Mouse (Mus musculus): ENCODE results near the gene Prkag3. TPM values are rescaled to one million over a fixed set of nuclear protein-coding genes. Genes with fewer than 3 reads are reported as not detected.

Prkag3 gene
- polyA plus RNA-seq, 1 experiment from 2014 or later: not detected

GRCm38 (mm10) chr1:74713859-74714730 lies 34.9 kb downstream of the Prkag3 start:
- Histone ChIP-seq H3K4me2 (peak overlapping the region; percentile 93), H3K9ac (ENCODE audit: low read depth, low read length) (peak overlapping the region; percentile 71), H3K4me1 (replicated peaks; ENCODE audit: control insufficient read depth, insufficient read depth, low read length) (no peaks in the 10 kb centered on the region), H3K27ac (ENCODE audit: low read depth, low read length) (no peak overlapping the region), H3K36me3 (ENCODE audit: control insufficient read depth, insufficient read depth, low read length) (no peaks in the 10 kb centered on the region), H3K4me3 (ENCODE audit: low read depth, low read length) (peak overlapping the region; percentile 53), H3K9me3 (ENCODE audit: control insufficient read depth, low read length) (no peaks in the 10 kb centered on the region), H3K27me3 (replicated peaks; ENCODE audit: control insufficient read depth, insufficient read depth, low read length) (no peaks in the 10 kb centered on the region)
- 28% methylated on average over 12 of the region's 12 CpGs for WGBS
- ATAC-seq (replicated peaks; ENCODE audit: low FRiP score) (peak; percentile 4; the same call in 1 of the 2 replicates), DNase-seq (ENCODE audit: low spot score) (no peak)

GRCm38 (mm10) chr1:74713099-74713858 lies 35.7 kb downstream of the Prkag3 start, which contains the start of gene Cyp27a1:
Gene Cyp27a1, plus strand, starts transcription at chr1:74713574.
- whole genome bisulfite sequencing: 4% methylated on average over 35 of the region's 35 CpGs
- DNase-seq (ENCODE audit: low spot score): peak; percentile 62

GRCm38 (mm10) chr1:74712461-74713098 lies 36.4 kb downstream of the Prkag3 start:
- H3K27ac ChIP-seq (ENCODE audit: low read depth, low read length): no peak overlapping the region
- H3K36me3 ChIP-seq (ENCODE audit: control insufficient read depth, insufficient read depth, low read length): no peaks in the 10 kb centered on the region
- peak overlapping the region; percentile 53 for H3K4me3 ChIP-seq (ENCODE audit: low read depth, low read length)
- no peak overlapping the region; the same call in 1 of the 2 replicates for H3K9ac ChIP-seq (ENCODE audit: low read depth, low read length)
- no peaks in the 10 kb centered on the region for H3K27me3 ChIP-seq (replicated peaks; ENCODE audit: control insufficient read depth, insufficient read depth, low read length)
- no peaks in the 10 kb centered on the region for H3K4me1 ChIP-seq (replicated peaks; ENCODE audit: control insufficient read depth, insufficient read depth, low read length)
- H3K9me3 ChIP-seq (ENCODE audit: control insufficient read depth, low read length): no peaks in the 10 kb centered on the region
- WGBS: 39% methylated on average over 5 of the region's 5 CpGs
- DNase-seq (ENCODE audit: low spot score) (no peak), ATAC-seq (replicated peaks; ENCODE audit: low FRiP score) (no peak)
- H3K4me2 ChIP-seq: peak overlapping the region; percentile 93

More at GRCm38 (mm10) chr1:74713099-74713858, 35.7 kb downstream of the Prkag3 start, which contains the start of gene Cyp27a1:
- H3K4me1 ChIP-seq (replicated peaks; ENCODE audit: control insufficient read depth, insufficient read depth, low read length): no peaks in the 10 kb centered on the region
- peak within 1 kb of the TSS; percentile 53 for H3K4me3 ChIP-seq (ENCODE audit: low read depth, low read length)
- H3K9ac ChIP-seq (ENCODE audit: low read depth, low read length): peak within 1 kb of the TSS; percentile 71
- no peaks in the 10 kb centered on the region for H3K36me3 ChIP-seq (ENCODE audit: control insufficient read depth, insufficient read depth, low read length)
- H3K27me3 ChIP-seq (replicated peaks; ENCODE audit: control insufficient read depth, insufficient read depth, low read length): no peaks in the 10 kb centered on the region
- H3K27ac ChIP-seq (ENCODE audit: low read depth, low read length): no peak within 1 kb of the TSS
- peak; percentile 49; the same call in 1 of the 2 replicates for ATAC-seq (replicated peaks; ENCODE audit: low FRiP score)
- H3K4me2 ChIP-seq: peak within 1 kb of the TSS; percentile 93
- H3K9me3 ChIP-seq (ENCODE audit: control insufficient read depth, low read length): no peaks in the 10 kb centered on the region

GRCm38 (mm10) chr1:74712046-74712445 lies 37.0 kb downstream of the Prkag3 start:
- no peaks in the 10 kb centered on the region for H3K9me3 ChIP-seq (ENCODE audit: control insufficient read depth, low read length)
- H3K4me2 ChIP-seq: peak overlapping the region; percentile 24; the same call in 1 of the 2 replicates

GRCm38 (mm10) chr1:74709566-74709965 lies 39.5 kb downstream of the Prkag3 start:
- Histone ChIP-seq H3K4me2 (no peak overlapping the region), H3K36me3 (ENCODE audit: control insufficient read depth, insufficient read depth, low read length) (no peaks in the 10 kb centered on the region), H3K4me3 (ENCODE audit: low read depth, low read length) (no peak overlapping the region), H3K27me3 (replicated peaks; ENCODE audit: control insufficient read depth, insufficient read depth, low read length) (no peaks in the 10 kb centered on the region), H3K9ac (ENCODE audit: low read depth, low read length) (no peak overlapping the region), H3K4me1 (replicated peaks; ENCODE audit: control insufficient read depth, insufficient read depth, low read length) (no peaks in the 10 kb centered on the region), H3K27ac (ENCODE audit: low read depth, low read length) (no peak overlapping the region), H3K9me3 (ENCODE audit: control insufficient read depth, low read length) (no peaks in the 10 kb centered on the region)
- WGBS: 40% methylated on average over 6 of the region's 6 CpGs
- no peak for ATAC-seq (replicated peaks; ENCODE audit: low FRiP score)
- no peak for DNase-seq (ENCODE audit: low spot score)

More at GRCm38 (mm10) chr1:74712046-74712445, 37.0 kb downstream of the Prkag3 start:
- Histone ChIP-seq H3K4me3 (ENCODE audit: low read depth, low read length) (no peak overlapping the region), H3K4me1 (replicated peaks; ENCODE audit: control insufficient read depth, insufficient read depth, low read length) (no peaks in the 10 kb centered on the region), H3K27ac (ENCODE audit: low read depth, low read length) (no peak overlapping the region), H3K27me3 (replicated peaks; ENCODE audit: control insufficient read depth, insufficient read depth, low read length) (no peaks in the 10 kb centered on the region), H3K36me3 (ENCODE audit: control insufficient read depth, insufficient read depth, low read length) (no peaks in the 10 kb centered on the region), H3K9ac (ENCODE audit: low read depth, low read length) (no peak overlapping the region)
- ATAC-seq (replicated peaks; ENCODE audit: low FRiP score) (no peak), DNase-seq (ENCODE audit: low spot score) (no peak)
- WGBS: 61% methylated on average over 4 of the region's 4 CpGs

- Histone ChIP-seq H3K9me3 (ENCODE audit: control insufficient read depth, low read length) (no peaks in the 10 kb centered on the region), H3K36me3 (ENCODE audit: control insufficient read depth, insufficient read depth, low read length) (peaks cover 6% of the 10 kb centered on the region; the same call in 1 of the 2 replicates), H3K27ac (ENCODE audit: low read depth, low read length) (no peak overlapping the region), H3K4me2 (no peak overlapping the region), H3K4me1 (replicated peaks; ENCODE audit: control insufficient read depth, insufficient read depth, low read length) (no peaks in the 10 kb centered on the region), H3K4me3 (ENCODE audit: low read depth, low read length) (no peak overlapping the region), H3K27me3 (replicated peaks; ENCODE audit: control insufficient read depth, insufficient read depth, low read length) (no peaks in the 10 kb centered on the region), H3K9ac (ENCODE audit: low read depth, low read length) (no peak overlapping the region)
- DNase-seq (ENCODE audit: low spot score) (no peak), ATAC-seq (replicated peaks; ENCODE audit: low FRiP score) (no peak)
- WGBS: 74% methylated on average over 5 of the region's 5 CpGs
Measured at GRCm38 (mm10) chr1:74705016-74705415, 44.0 kb downstream of the Prkag3 start.

- no peak for ATAC-seq (replicated peaks; ENCODE audit: low FRiP score)
- 88% methylated on average over 3 of the region's 3 CpGs for WGBS
Measured at GRCm38 (mm10) chr1:74704156-74704555, 44.9 kb downstream of the Prkag3 start.

GRCm38 (mm10) chr1:74702142-74702553 lies 46.9 kb downstream of the Prkag3 start:
- WGBS: 88% methylated on average over 6 of the region's 6 CpGs

More at GRCm38 (mm10) chr1:74704156-74704555, 44.9 kb downstream of the Prkag3 start:
- no peaks in the 10 kb centered on the region for H3K4me1 ChIP-seq (replicated peaks; ENCODE audit: control insufficient read depth, insufficient read depth, low read length)
- H3K36me3 ChIP-seq (ENCODE audit: control insufficient read depth, insufficient read depth, low read length): peaks cover 9% of the 10 kb centered on the region; the same call in 1 of the 2 replicates
- no peak overlapping the region for H3K27ac ChIP-seq (ENCODE audit: low read depth, low read length)
- DNase-seq (ENCODE audit: low spot score): no peak
- H3K4me2 ChIP-seq: no peak overlapping the region
- no peaks in the 10 kb centered on the region for H3K27me3 ChIP-seq (replicated peaks; ENCODE audit: control insufficient read depth, insufficient read depth, low read length)
- no peak overlapping the region for H3K9ac ChIP-seq (ENCODE audit: low read depth, low read length)
- no peak overlapping the region for H3K4me3 ChIP-seq (ENCODE audit: low read depth, low read length)
- no peaks in the 10 kb centered on the region for H3K9me3 ChIP-seq (ENCODE audit: control insufficient read depth, low read length)

More at GRCm38 (mm10) chr1:74702142-74702553, 46.9 kb downstream of the Prkag3 start:
- Histone ChIP-seq H3K27me3 (replicated peaks; ENCODE audit: control insufficient read depth, insufficient read depth, low read length) (no peaks in the 10 kb centered on the region), H3K9me3 (ENCODE audit: control insufficient read depth, low read length) (no peaks in the 10 kb centered on the region), H3K4me2 (no peak overlapping the region), H3K9ac (ENCODE audit: low read depth, low read length) (no peak overlapping the region), H3K4me3 (ENCODE audit: low read depth, low read length) (no peak overlapping the region), H3K36me3 (ENCODE audit: control insufficient read depth, insufficient read depth, low read length) (peaks cover 20% of the 10 kb centered on the region), H3K4me1 (replicated peaks; ENCODE audit: control insufficient read depth, insufficient read depth, low read length) (no peaks in the 10 kb centered on the region), H3K27ac (ENCODE audit: low read depth, low read length) (no peak overlapping the region)
- DNase-seq (ENCODE audit: low spot score): no peak
- ATAC-seq (replicated peaks; ENCODE audit: low FRiP score): no peak

All from liver, embryonic 11.5 days (tissue).